Mouse (Mus musculus): Measurements from ENCODE around the gene Slc37a4.
A peak's percentile ranks its signal among the peaks of the same experiment; 100 is the strongest.
"Not testable (repeated sequence)": the region's sequence is repeated elsewhere in the genome, so short reads cannot be mapped to it uniquely, and the experiment has no call there.

The Slc37a4 gene

GRCm38 (mm10) chr9:44396684-44397411 lies at the start of gene Slc37a4:
Gene Slc37a4 (plus strand): TSS chr9:44396852.
- peak; percentile 92 for DNase-seq (ENCODE audit: low spot score in 2 of 2)

GRCm38 (mm10) chr9:44347166-44347565 lies 49.5 kb upstream of the Slc37a4 start:
- no peak for DNase-seq (ENCODE audit: low spot score in 2 of 2)

- no peak for DNase-seq (ENCODE audit: low spot score in 2 of 2)
Observed at GRCm38 (mm10) chr9:44347621-44348020, 49.0 kb upstream of the Slc37a4 start.

GRCm38 (mm10) chr9:44348546-44348945 lies 48.1 kb upstream of the Slc37a4 start:
- no peak for DNase-seq (ENCODE audit: low spot score in 2 of 2)

- no peak for DNase-seq (ENCODE audit: low spot score in 2 of 2)
Observed at GRCm38 (mm10) chr9:44351396-44351795, 45.3 kb upstream of the Slc37a4 start.

GRCm38 (mm10) chr9:44352337-44352736 lies 44.3 kb upstream of the Slc37a4 start:
- no peak for DNase-seq (ENCODE audit: low spot score in 2 of 2)

- no peak for DNase-seq (ENCODE audit: low spot score in 2 of 2)
Observed at GRCm38 (mm10) chr9:44353142-44353541, 43.5 kb upstream of the Slc37a4 start.

- DNase-seq (ENCODE audit: low spot score in 2 of 2) = no peak
Observed at GRCm38 (mm10) chr9:44357207-44357606, 39.4 kb upstream of the Slc37a4 start.

GRCm38 (mm10) chr9:44361190-44361917 lies 35.3 kb upstream of the Slc37a4 start, which contains the start of gene Vps11:
Gene Vps11 (minus strand): TSS chr9:44361670.
- DNase-seq (ENCODE audit: low spot score in 2 of 2) = peak; percentile 93 to 95

- DNase-seq (ENCODE audit: low spot score in 2 of 2) = not testable (repeated sequence)
Observed at GRCm38 (mm10) chr9:44361931-44362330, 34.7 kb upstream of the Slc37a4 start.

- DNase-seq (ENCODE audit: low spot score in 2 of 2) = no peak
Observed at GRCm38 (mm10) chr9:44364480-44364879, 32.2 kb upstream of the Slc37a4 start.

- no peak for DNase-seq (ENCODE audit: low spot score in 2 of 2)
Observed at GRCm38 (mm10) chr9:44373386-44373785, 23.3 kb upstream of the Slc37a4 start.

GRCm38 (mm10) chr9:44376141-44376540 lies 20.5 kb upstream of the Slc37a4 start:
- no peak for DNase-seq (ENCODE audit: low spot score in 2 of 2)

GRCm38 (mm10) chr9:44377335-44377734 lies 19.3 kb upstream of the Slc37a4 start:
- DNase-seq (ENCODE audit: low spot score in 2 of 2) = not testable (repeated sequence)

GRCm38 (mm10) chr9:44378153-44378730 lies 18.4 kb upstream of the Slc37a4 start:
- DNase-seq (ENCODE audit: low spot score in 2 of 2) = no peak

- DNase-seq (ENCODE audit: low spot score in 2 of 2) = peak; percentile 98 to 99
Observed at GRCm38 (mm10) chr9:44379054-44379834, 17.4 kb upstream of the Slc37a4 start, which contains the start of gene Hyou1. Gene Hyou1 (plus strand): TSS chr9:44379490.

- DNase-seq (ENCODE audit: low spot score in 2 of 2) = no peak
Observed at GRCm38 (mm10) chr9:44379862-44380261, 16.8 kb upstream of the Slc37a4 start.

GRCm38 (mm10) chr9:44384596-44384995 lies 12.1 kb upstream of the Slc37a4 start:
- no peak for DNase-seq (ENCODE audit: low spot score in 2 of 2)

GRCm38 (mm10) chr9:44387221-44387620 lies 9.4 kb upstream of the Slc37a4 start:
- DNase-seq (ENCODE audit: low spot score in 2 of 2) = no peak

GRCm38 (mm10) chr9:44389273-44389672 lies 7.4 kb upstream of the Slc37a4 start:
- peak; percentile 62 for DNase-seq (ENCODE audit: low spot score in 2 of 2)

- DNase-seq (ENCODE audit: low spot score in 2 of 2) = peak; percentile 61 to 75
Observed at GRCm38 (mm10) chr9:44391466-44391865, 5.2 kb upstream of the Slc37a4 start.

- DNase-seq (ENCODE audit: low spot score in 2 of 2) = no peak
Observed at GRCm38 (mm10) chr9:44398087-44398486, 1.4 kb downstream of the Slc37a4 start.
